Mouse (Mus musculus) heart, postnatal 0 days (tissue): ENCODE results near the gene Rfwd3. TPM values are rescaled to one million over a fixed set of nuclear protein-coding genes. Genes with fewer than 3 reads are reported as not detected.
"Not testable (repeated sequence)": the region's sequence is repeated elsewhere in the genome, so short reads cannot be mapped to it uniquely, and the experiment has no call there.

ENCODE experiments used
- ATAC-seq: fragments of 200-750 bp; cut with Nextera tagmentation; 2 replicates; pipeline ENCODE4 v1.8.0; 2017; ENCODE audit warnings: low read depth, moderate number of reproducible peaks, moderate library complexity; ENCODE audit not compliant: insufficient read depth
- DNase-seq: peaks from one replicate; pipeline ENCODE4 v3.0.0-alpha.2; 2016; ENCODE audit warnings: low spot score
- H3K27ac ChIP-seq: fragments of 300-500 bp; sonication (generic); 2 replicates; pipeline ENCODE4 v1.5.1; 2014; ENCODE audit warnings: low read depth, mild to moderate bottlenecking
- H3K27me3 ChIP-seq: fragments of 300-500 bp; sonication (generic); 2 replicates; pipeline ENCODE4 v1.6.1; 2014; ENCODE audit warnings: low read length, mixed read lengths; ENCODE audit not compliant: control insufficient read depth, insufficient read depth
- H3K36me3 ChIP-seq: fragments of 300-500 bp; sonication (generic); replicated peaks from 2 replicates; pipeline ENCODE4 v1.6.1; 2014; ENCODE audit warnings: low read length, mixed read lengths; ENCODE audit not compliant: control insufficient read depth, insufficient read depth
- H3K4me1 ChIP-seq: fragments of 300-500 bp; sonication (generic); 2 replicates; pipeline ENCODE4 v1.6.1; 2014; ENCODE audit warnings: antibody characterized with exemption; ENCODE audit not compliant: control insufficient read depth, insufficient read depth
- H3K4me2 ChIP-seq: fragments of 300-500 bp; sonication (generic); 2 replicates; pipeline ENCODE4 v1.6.1; 2014; ENCODE audit warnings: low read depth, mild to moderate bottlenecking, low read length, moderate library complexity
- H3K4me3 ChIP-seq: fragments of 300-500 bp; sonication (generic); 2 replicates; pipeline ENCODE4 v1.5.1; 2014; ENCODE audit warnings: low read depth, low read length
- H3K9ac ChIP-seq: fragments of 300-500 bp; sonication (generic); replicated peaks from 2 replicates; pipeline ENCODE4 v1.6.1; 2014; ENCODE audit warnings: low read depth, low read length, mixed read lengths
- H3K9me3 ChIP-seq: fragments of 300-500 bp; sonication (generic); replicated peaks from 2 replicates; pipeline ENCODE4 v1.6.1; 2016; ENCODE audit warnings: low read length; ENCODE audit not compliant: control insufficient read depth
- CTCF ChIP-seq: IDR thresholded peaks from 2 replicates; pipeline ENCODE4 v1.5.1; 2016; ENCODE audit warnings: antibody characterized with exemption, control low read depth, low read depth
- EP300 ChIP-seq: IDR thresholded peaks from 2 replicates; pipeline ENCODE4 v1.6.1; 2016; ENCODE audit warnings: antibody characterized with exemption, low read depth
- WGBS: fragments of 180-500 bp; shearing (Covaris S2); extraction: QIAGEN DNeasy Blood & Tissue Kit; methylation state at CpG from one replicate; pipeline ENCODE4 v1.1.7; 2014; 5-methylcytosine and 5-hydroxymethylcytosine counted together
- polyA plus RNA-seq: library from polyadenylated mRNA; unstranded; fragments of >200 nt; fragmentation: Nextera tagmentation; extraction: Ambion mirVana; gene quantifications from 2 replicates; pipeline ENCODE4 v1.2.1, GENCODE M21; 2015
- total RNA-seq: library from RNA; depleted of rRNA; stranded (reverse); fragments of >200 nt; gene quantifications from 2 replicates; pipeline ENCODE4 v1.2.3, GENCODE M21; 2014; ENCODE audit warnings: low replicate concordance

Rfwd3 gene
- total and polyA plus RNA-seq, 2 experiments from 2014 or later = 16.0 to 32.7 TPM

GRCm38 (mm10) chr8:111298011-111298410 is 2.0 kb downstream of the Rfwd3 start:
- DNase-seq (no peak), ATAC-seq (no peak)
- Histone ChIP-seq H3K4me3 (no peak overlapping the region), H3K9ac (no peak overlapping the region; the same call in 1 of the 2 replicates), H3K4me1 (peaks cover 12% of the 10 kb centered on the region), H3K9me3 (no peaks in the 10 kb centered on the region), H3K27ac (no peak overlapping the region; the same call in 1 of the 2 replicates), H3K36me3 (peaks cover 32% of the 10 kb centered on the region), H3K4me2 (peak overlapping the region; percentile 25; the same call in 1 of the 2 replicates), H3K27me3 (no peaks in the 10 kb centered on the region)
- 85% methylated on average over 1 of the region's 1 CpGs for WGBS
- TF ChIP-seq EP300 (no peak), CTCF (no peak)

- Histone ChIP-seq H3K36me3 (peaks cover 73% of the 10 kb centered on the region), H3K4me1 (no peaks in the 10 kb centered on the region), H3K9me3 (no peaks in the 10 kb centered on the region), H3K27ac (peak overlapping the region; percentile 95), H3K27me3 (no peaks in the 10 kb centered on the region), H3K4me3 (no peak overlapping the region), H3K4me2 (peak overlapping the region; percentile 15; the same call in 1 of the 2 replicates), H3K9ac (no peak overlapping the region)
- ATAC-seq = peak; percentile 88
- TF ChIP-seq EP300 (no peak), CTCF (no peak)
- 47% methylated on average over 7 of the region's 7 CpGs for WGBS
- peak; percentile 90 for DNase-seq
These were observed 8.3 kb downstream of the Rfwd3 start for GRCm38 (mm10) chr8:111291733-111292132.

GRCm38 (mm10) chr8:111290586-111290985 is 9.4 kb downstream of the Rfwd3 start:
- Histone ChIP-seq H3K4me3 (no peak overlapping the region), H3K4me2 (no peak overlapping the region), H3K9ac (no peak overlapping the region), H3K36me3 (peaks cover 76% of the 10 kb centered on the region), H3K27me3 (no peaks in the 10 kb centered on the region), H3K9me3 (no peaks in the 10 kb centered on the region), H3K4me1 (no peaks in the 10 kb centered on the region), H3K27ac (no peak overlapping the region)
- ATAC-seq (no peak), DNase-seq (no peak)
- WGBS = 95% methylated on average over 7 of the region's 7 CpGs
- no peak for TF ChIP-seq CTCF
- no peak for TF ChIP-seq EP300

GRCm38 (mm10) chr8:111285603-111286002 is 14.4 kb downstream of the Rfwd3 start:
- Histone ChIP-seq H3K4me3 (no peak overlapping the region), H3K4me1 (no peaks in the 10 kb centered on the region), H3K4me2 (no peak overlapping the region), H3K36me3 (peaks cover 88% of the 10 kb centered on the region), H3K9me3 (no peaks in the 10 kb centered on the region), H3K27me3 (no peaks in the 10 kb centered on the region), H3K27ac (no peak overlapping the region), H3K9ac (no peak overlapping the region)
- 88% methylated on average over 4 of the region's 4 CpGs for WGBS
- TF ChIP-seq CTCF (no peak), EP300 (no peak)
- DNase-seq (no peak), ATAC-seq (no peak)

- Histone ChIP-seq H3K9me3 (no peaks in the 10 kb centered on the region), H3K27ac (no peak overlapping the region), H3K4me1 (no peaks in the 10 kb centered on the region), H3K4me3 (no peak overlapping the region), H3K36me3 (peaks cover 89% of the 10 kb centered on the region), H3K9ac (no peak overlapping the region), H3K27me3 (no peaks in the 10 kb centered on the region), H3K4me2 (no peak overlapping the region)
- no peak for DNase-seq
- ATAC-seq = no peak
- TF ChIP-seq CTCF (no peak), EP300 (no peak)
- WGBS = 89% methylated on average over 3 of the region's 3 CpGs
These were observed 17.9 kb downstream of the Rfwd3 start for GRCm38 (mm10) chr8:111282093-111282492.

- no peak overlapping the region for H3K4me2 ChIP-seq
- no peaks in the 10 kb centered on the region for H3K27me3 ChIP-seq
- H3K36me3 ChIP-seq = peaks cover 21% of the 10 kb centered on the region
- no peak overlapping the region for H3K27ac ChIP-seq
- no peaks in the 10 kb centered on the region; the same call in 1 of the 2 replicates for H3K9me3 ChIP-seq
- DNase-seq (no peak), ATAC-seq (no peak)
- H3K4me1 ChIP-seq = no peaks in the 10 kb centered on the region
- no peak overlapping the region for H3K4me3 ChIP-seq
- 82% methylated on average over 2 of the region's 2 CpGs for WGBS
- no peak overlapping the region for H3K9ac ChIP-seq
- TF ChIP-seq CTCF = peak; percentile 13; the same call in 1 of the 2 replicates
- no peak for TF ChIP-seq EP300
These were observed 31.7 kb downstream of the Rfwd3 start for GRCm38 (mm10) chr8:111268277-111268676.

- not testable (repeated sequence) for H3K27me3 ChIP-seq, H3K4me1 ChIP-seq, H3K27ac ChIP-seq, H3K9me3 ChIP-seq, DNase-seq, H3K9ac ChIP-seq, ATAC-seq, H3K4me2 ChIP-seq, H3K4me3 ChIP-seq
- 72% methylated on average over 7 of the region's 7 CpGs for WGBS
- H3K36me3 ChIP-seq = peaks cover 12% of the 10 kb centered on the region
These were observed 33.9 kb downstream of the Rfwd3 start for GRCm38 (mm10) chr8:111266161-111266560.
